Mouse (Mus musculus) cerebellum, postnatal 25 days (tissue): ENCODE measurements around the gene Slc12a4.

ENCODE experiments used
- DNase-seq, 2 experiments: peaks; one replicate each; pipeline ENCODE4 v3.0.0; 2021; ENCODE audit warnings: mixed read lengths in 2 of 2

Slc12a4 gene

GRCm38 (mm10) chr8:105931271-105931670, 34.6 kb downstream of the Slc12a4 start:
- no peak for DNase-seq

- DNase-seq, result peak; percentile 86 to 93
Measured at GRCm38 (mm10) chr8:105930602-105931001, 35.3 kb downstream of the Slc12a4 start.

- DNase-seq, result no peak
Measured at GRCm38 (mm10) chr8:105925123-105925522, 40.8 kb downstream of the Slc12a4 start.

GRCm38 (mm10) chr8:105919390-105919789, 46.5 kb downstream of the Slc12a4 start:
- DNase-seq, result no peak

GRCm38 (mm10) chr8:105900941-105901616, 64.8 kb downstream of the Slc12a4 start:
- no peak for DNase-seq

- DNase-seq, result peak; percentile 96
Measured at GRCm38 (mm10) chr8:105900180-105900940, 65.5 kb downstream of the Slc12a4 start, which contains the start of gene Pskh1. Pskh1 (plus strand) TSS chr8:105900441.

- no peak for DNase-seq
Measured at GRCm38 (mm10) chr8:105897801-105898480, 68.0 kb downstream of the Slc12a4 start.
